Mouse (Mus musculus) B cell, adult 62 days (primary cell): ENCODE measurements around the gene Gm2916. TPM values are rescaled to one million over a fixed set of nuclear protein-coding genes. Genes with fewer than 3 reads are reported as not detected.

Source experiments
- total RNA-seq: library from RNA; stranded (reverse); gene quantifications from 4 replicates; pipeline ENCODE4 v1.2.4, GENCODE M21; 2023

The Gm2916 gene
- not detected in 4 replicates for total RNA-seq

DNA sequence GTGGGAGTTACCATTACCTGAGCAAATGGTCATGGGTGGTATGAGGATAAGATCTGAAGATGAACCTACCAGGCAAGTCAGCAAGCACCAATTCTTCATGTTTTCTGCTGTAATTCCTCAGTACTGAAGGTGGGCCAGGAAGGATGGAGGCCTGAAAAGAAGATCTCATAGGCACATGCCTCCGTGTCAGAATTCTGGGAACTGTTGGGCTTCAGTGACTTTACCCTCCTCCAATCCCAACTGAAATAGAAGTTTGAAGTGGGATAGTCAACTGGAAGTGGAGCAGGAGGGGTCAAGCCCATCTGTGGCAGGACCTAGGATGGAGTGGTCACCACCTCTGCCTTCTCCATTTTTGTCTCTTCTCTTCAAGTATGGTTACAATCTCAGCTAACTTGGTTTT is at the start of gene Gm2916:
Gene Gm2916, plus strand, starts transcription at position 301 of the 400 bp plus-strand sequence.

DNA sequence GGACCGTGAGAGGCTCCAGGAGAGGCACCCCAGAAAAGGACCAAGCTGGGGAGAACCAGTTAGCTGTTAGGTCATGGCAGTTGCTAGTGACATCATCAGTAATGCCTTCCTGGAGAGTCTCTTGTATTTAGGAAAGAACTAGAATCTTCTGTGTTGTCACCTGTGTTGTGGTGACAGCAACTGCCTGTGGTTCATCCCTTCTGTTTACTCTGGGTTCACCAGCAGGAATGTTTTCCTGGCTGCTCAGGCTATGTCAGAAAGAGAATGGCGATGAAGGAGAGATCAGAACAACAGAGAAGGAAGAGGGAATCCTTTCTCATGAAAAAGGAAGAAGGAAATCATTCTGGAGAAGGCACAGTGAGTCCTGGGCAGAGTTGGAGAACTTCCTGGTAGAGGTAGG is 38.0 kb upstream of the Gm2916 start, which contains the start of gene Gm3033:
Gene Gm3033, plus strand, starts transcription at position 301 of the 400 bp plus-strand sequence.

DNA sequence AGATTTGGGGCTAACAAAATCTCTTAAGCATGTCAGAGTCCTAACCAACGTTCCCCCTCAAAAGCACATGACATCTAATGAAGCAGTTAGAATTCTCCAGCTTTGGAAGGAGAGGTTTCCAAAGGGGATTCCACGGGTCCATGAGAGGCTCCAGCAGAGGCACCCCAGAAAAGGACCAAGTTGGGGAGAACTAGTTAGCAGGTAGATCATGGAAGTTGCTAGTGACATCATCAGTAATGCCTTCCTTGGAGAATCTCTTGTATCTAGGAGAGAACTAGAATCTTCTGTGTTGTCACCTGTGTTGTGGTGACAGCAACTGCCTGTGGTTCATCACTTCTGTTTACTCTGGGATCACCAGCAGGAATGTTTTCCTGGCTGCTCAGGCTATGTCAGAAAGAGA is 47.5 kb downstream of the Gm2916 start, which contains the start of gene Gm3029:
Gene Gm3029, plus strand, starts transcription at position 301 of the 400 bp plus-strand sequence.

DNA sequence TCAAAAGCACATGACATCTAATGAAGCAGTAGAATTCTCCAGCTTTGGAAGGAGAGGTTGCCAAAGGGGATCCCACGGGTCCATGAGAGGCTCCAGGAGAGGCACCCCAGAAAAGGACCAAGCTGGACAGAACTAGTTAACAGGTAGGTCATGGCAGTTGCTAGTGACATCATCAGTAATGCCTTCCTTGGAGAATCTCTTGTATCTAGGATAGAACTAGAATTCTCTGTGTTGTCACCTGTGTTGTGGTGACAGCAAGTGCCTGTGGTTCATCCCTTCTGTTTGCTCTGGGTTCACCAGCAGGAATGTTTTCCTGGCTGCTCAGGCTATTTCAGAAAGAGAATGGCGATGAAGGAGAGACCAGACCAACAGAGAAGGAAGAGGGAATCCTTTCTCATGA is 79.3 kb downstream of the Gm2916 start, which contains the start of gene Gm3095:
Gene Gm3095, plus strand, starts transcription at position 301 of the 400 bp plus-strand sequence.

Other genes starting within 250 kb of the Gm2916 start
- not detected in 4 replicates for gene Gm3012, start 249.7 kb upstream of the Gm2916 start, total RNA-seq
- gene Gm3020, start 232.1 kb upstream of the Gm2916 start, total RNA-seq = not detected in 4 replicates
- gene Gm3043, start 195.4 kb upstream of the Gm2916 start, total RNA-seq = not detected in 4 replicates
- gene Gm3002, start 74.1 kb upstream of the Gm2916 start, total RNA-seq = not detected in 4 replicates
- not detected in 4 replicates for gene Gm3033, start 37.9 kb upstream of the Gm2916 start, total RNA-seq
- gene Gm3029, start 47.6 kb downstream of the Gm2916 start, total RNA-seq = not detected in 4 replicates
- not detected in 4 replicates for gene Gm3095, start 79.4 kb downstream of the Gm2916 start, total RNA-seq
- not detected in 4 replicates for gene Gm3099, start 114.2 kb downstream of the Gm2916 start, total RNA-seq
- 0.33 TPM in 1 of 4 replicates, not detected in the others for gene Gm5796, start 139.8 kb downstream of the Gm2916 start, total RNA-seq
- gene Gm3115, start 199.9 kb downstream of the Gm2916 start, total RNA-seq = not detected in 4 replicates
- not detected in 4 replicates for gene Gm8108, start 226.4 kb downstream of the Gm2916 start, total RNA-seq